Mouse (Mus musculus): Measurements from ENCODE around the gene Cog5. TPM values are rescaled to one million over a fixed set of nuclear protein-coding genes. Genes with fewer than 3 reads are reported as not detected.

Cog5 gene
- polyA plus RNA-seq, 1 experiment from 2014 or later, result 31.3 TPM

GRCm38 (mm10) chr12:31983238-31983637, 328.6 kb downstream of the Cog5 start:
- Histone ChIP-seq H3K27me3 (ENCODE audit: control insufficient read depth, insufficient read depth, low read length) (no peaks in the 10 kb centered on the region), H3K4me3 (replicated peaks; ENCODE audit: low read length) (no peak overlapping the region), H3K4me2 (ENCODE audit: low read depth, low read length) (no peak overlapping the region), H3K27ac (ENCODE audit: low read length) (no peak overlapping the region), H3K9ac (ENCODE audit: low read length) (no peak overlapping the region), H3K36me3 (ENCODE audit: control insufficient read depth, insufficient read depth, low read length) (no peaks in the 10 kb centered on the region; the same call in 1 of the 2 replicates), H3K4me1 (ENCODE audit: control insufficient read depth, insufficient read depth, low read length) (no peaks in the 10 kb centered on the region), H3K9me3 (replicated peaks; ENCODE audit: control insufficient read depth, low read length) (no peaks in the 10 kb centered on the region)
- no peak for ATAC-seq (ENCODE audit: insufficient read depth, low FRiP score)
- 68% methylated on average over 7 of the region's 7 CpGs for WGBS

GRCm38 (mm10) chr12:31983769-31984168, 329.1 kb downstream of the Cog5 start:
- Histone ChIP-seq H3K9me3 (replicated peaks; ENCODE audit: control insufficient read depth, low read length) (no peaks in the 10 kb centered on the region), H3K27ac (ENCODE audit: low read length) (no peak overlapping the region), H3K4me1 (ENCODE audit: control insufficient read depth, insufficient read depth, low read length) (no peaks in the 10 kb centered on the region), H3K27me3 (ENCODE audit: control insufficient read depth, insufficient read depth, low read length) (no peaks in the 10 kb centered on the region), H3K4me2 (ENCODE audit: low read depth, low read length) (no peak overlapping the region), H3K4me3 (replicated peaks; ENCODE audit: low read length) (no peak overlapping the region), H3K36me3 (ENCODE audit: control insufficient read depth, insufficient read depth, low read length) (no peaks in the 10 kb centered on the region; the same call in 1 of the 2 replicates), H3K9ac (ENCODE audit: low read length) (no peak overlapping the region)
- no peak for ATAC-seq (ENCODE audit: insufficient read depth, low FRiP score)
- WGBS, result 79% methylated on average over 6 of the region's 6 CpGs

GRCm38 (mm10) chr12:31984206-31984605, 329.5 kb downstream of the Cog5 start:
- Histone ChIP-seq H3K27me3 (ENCODE audit: control insufficient read depth, insufficient read depth, low read length) (no peaks in the 10 kb centered on the region), H3K36me3 (ENCODE audit: control insufficient read depth, insufficient read depth, low read length) (no peaks in the 10 kb centered on the region; the same call in 1 of the 2 replicates), H3K4me2 (ENCODE audit: low read depth, low read length) (no peak overlapping the region), H3K4me1 (ENCODE audit: control insufficient read depth, insufficient read depth, low read length) (no peaks in the 10 kb centered on the region), H3K4me3 (replicated peaks; ENCODE audit: low read length) (no peak overlapping the region), H3K9ac (ENCODE audit: low read length) (no peak overlapping the region), H3K27ac (ENCODE audit: low read length) (no peak overlapping the region), H3K9me3 (replicated peaks; ENCODE audit: control insufficient read depth, low read length) (no peaks in the 10 kb centered on the region)
- ATAC-seq (ENCODE audit: insufficient read depth, low FRiP score), result no peak
- WGBS, result 54% methylated on average over 2 of the region's 2 CpGs

- 56% methylated on average over 12 of the region's 12 CpGs for WGBS
- Histone ChIP-seq H3K36me3 (ENCODE audit: control insufficient read depth, insufficient read depth, low read length) (no peaks in the 10 kb centered on the region; the same call in 1 of the 2 replicates), H3K4me2 (ENCODE audit: low read depth, low read length) (no peak overlapping the region), H3K27ac (ENCODE audit: low read length) (no peak overlapping the region), H3K27me3 (ENCODE audit: control insufficient read depth, insufficient read depth, low read length) (no peaks in the 10 kb centered on the region), H3K9ac (ENCODE audit: low read length) (no peak overlapping the region), H3K4me3 (replicated peaks; ENCODE audit: low read length) (no peak overlapping the region), H3K4me1 (ENCODE audit: control insufficient read depth, insufficient read depth, low read length) (no peaks in the 10 kb centered on the region), H3K9me3 (replicated peaks; ENCODE audit: control insufficient read depth, low read length) (no peaks in the 10 kb centered on the region)
- no peak for ATAC-seq (ENCODE audit: insufficient read depth, low FRiP score)
Measured at GRCm38 (mm10) chr12:31984664-31985063, 330.0 kb downstream of the Cog5 start.

GRCm38 (mm10) chr12:31985738-31986137, 331.1 kb downstream of the Cog5 start:
- Histone ChIP-seq H3K4me1 (ENCODE audit: control insufficient read depth, insufficient read depth, low read length) (no peaks in the 10 kb centered on the region), H3K36me3 (ENCODE audit: control insufficient read depth, insufficient read depth, low read length) (no peaks in the 10 kb centered on the region; the same call in 1 of the 2 replicates), H3K4me2 (ENCODE audit: low read depth, low read length) (no peak overlapping the region), H3K9ac (ENCODE audit: low read length) (no peak overlapping the region), H3K9me3 (replicated peaks; ENCODE audit: control insufficient read depth, low read length) (no peaks in the 10 kb centered on the region), H3K4me3 (replicated peaks; ENCODE audit: low read length) (no peak overlapping the region), H3K27me3 (ENCODE audit: control insufficient read depth, insufficient read depth, low read length) (no peaks in the 10 kb centered on the region), H3K27ac (ENCODE audit: low read length) (no peak overlapping the region)
- WGBS, result 93% methylated on average over 6 of the region's 6 CpGs
- no peak for ATAC-seq (ENCODE audit: insufficient read depth, low FRiP score)

GRCm38 (mm10) chr12:31986463-31986862, 331.8 kb downstream of the Cog5 start:
- no peaks in the 10 kb centered on the region for H3K4me1 ChIP-seq (ENCODE audit: control insufficient read depth, insufficient read depth, low read length)
- H3K27me3 ChIP-seq (ENCODE audit: control insufficient read depth, insufficient read depth, low read length), result no peaks in the 10 kb centered on the region
- no peaks in the 10 kb centered on the region for H3K9me3 ChIP-seq (replicated peaks; ENCODE audit: control insufficient read depth, low read length)
- no peak overlapping the region for H3K9ac ChIP-seq (ENCODE audit: low read length)
- H3K27ac ChIP-seq (ENCODE audit: low read length), result no peak overlapping the region
- H3K36me3 ChIP-seq (ENCODE audit: control insufficient read depth, insufficient read depth, low read length), result no peaks in the 10 kb centered on the region; the same call in 1 of the 2 replicates
- ATAC-seq (ENCODE audit: insufficient read depth, low FRiP score), result no peak
- no peak overlapping the region for H3K4me3 ChIP-seq (replicated peaks; ENCODE audit: low read length)
- 89% methylated on average over 2 of the region's 2 CpGs for WGBS
- H3K4me2 ChIP-seq (ENCODE audit: low read depth, low read length), result no peak overlapping the region

Other genes with a start within 250 kb of the Cog5 start
- gene Cbll1, start 155.3 kb upstream of the Cog5 start, polyA plus RNA-seq (2015; fragmentation: Nextera tagmentation; extraction: Ambion mirVana), result 9.5 and 12.0 TPM in 2 replicates
- 0.16 and 0.28 TPM in 2 replicates for gene Slc26a4, start 94.9 kb upstream of the Cog5 start, polyA plus RNA-seq (2015; fragmentation: Nextera tagmentation; extraction: Ambion mirVana)
- 31.9 and 32.5 TPM in 2 replicates for gene Bcap29, start 20.2 kb upstream of the Cog5 start, polyA plus RNA-seq (2015; fragmentation: Nextera tagmentation; extraction: Ambion mirVana)
- 7.5 and 9.5 TPM in 2 replicates for gene Dus4l, start within 50 bp of the Cog5 start, polyA plus RNA-seq (2015; fragmentation: Nextera tagmentation; extraction: Ambion mirVana)
- 2.8 and 3.6 TPM in 2 replicates for gene Gpr22, start 59.1 kb downstream of the Cog5 start, polyA plus RNA-seq (2015; fragmentation: Nextera tagmentation; extraction: Ambion mirVana)

Measured in stomach, embryonic 16.5 days (tissue).